Mouse (Mus musculus): Measurements from ENCODE around the gene Zbtb20. TPM values are rescaled to one million over a fixed set of nuclear protein-coding genes. Genes with fewer than 3 reads are reported as not detected.

The Zbtb20 gene
- polyA plus RNA-seq, 1 experiment from 2014 or later: 20.2 TPM

DNA sequence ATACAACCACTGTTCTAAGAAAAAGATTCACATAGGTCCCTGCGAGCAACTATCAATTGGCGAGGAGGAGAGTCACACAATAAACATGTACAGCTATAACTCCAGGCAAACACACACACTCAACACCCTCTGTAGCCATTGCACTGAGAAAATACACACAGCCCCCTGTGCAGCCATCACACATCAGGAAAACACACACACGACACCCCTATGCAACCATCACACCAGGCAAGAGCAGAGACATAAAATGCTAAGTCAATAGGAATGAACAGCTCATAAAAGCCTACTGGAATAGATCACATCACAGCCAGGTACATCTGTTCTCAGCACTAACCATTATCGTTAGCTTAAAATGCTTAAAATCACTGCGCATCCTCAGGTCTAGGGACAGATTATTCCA, 532.9 kb downstream of the Zbtb20 start:
- Histone ChIP-seq H3K4me3 (no peak overlapping the region), H3K36me3 (no peaks in the 10 kb centered on the region), H3K4me2 (no peak overlapping the region), H3K27me3 (no peaks in the 10 kb centered on the region), H3K9ac (no peak overlapping the region), H3K9me3 (no peaks in the 10 kb centered on the region), H3K27ac (no peak overlapping the region), H3K4me1 (peaks cover 15% of the 10 kb centered on the region)
- 91% methylated on average over 5 of the region's 5 CpGs for WGBS
- no peak for ATAC-seq (ENCODE audit: insufficient number of reproducible peaks, insufficient read depth, low FRiP score, low TSS enrichment, low read depth)

DNA sequence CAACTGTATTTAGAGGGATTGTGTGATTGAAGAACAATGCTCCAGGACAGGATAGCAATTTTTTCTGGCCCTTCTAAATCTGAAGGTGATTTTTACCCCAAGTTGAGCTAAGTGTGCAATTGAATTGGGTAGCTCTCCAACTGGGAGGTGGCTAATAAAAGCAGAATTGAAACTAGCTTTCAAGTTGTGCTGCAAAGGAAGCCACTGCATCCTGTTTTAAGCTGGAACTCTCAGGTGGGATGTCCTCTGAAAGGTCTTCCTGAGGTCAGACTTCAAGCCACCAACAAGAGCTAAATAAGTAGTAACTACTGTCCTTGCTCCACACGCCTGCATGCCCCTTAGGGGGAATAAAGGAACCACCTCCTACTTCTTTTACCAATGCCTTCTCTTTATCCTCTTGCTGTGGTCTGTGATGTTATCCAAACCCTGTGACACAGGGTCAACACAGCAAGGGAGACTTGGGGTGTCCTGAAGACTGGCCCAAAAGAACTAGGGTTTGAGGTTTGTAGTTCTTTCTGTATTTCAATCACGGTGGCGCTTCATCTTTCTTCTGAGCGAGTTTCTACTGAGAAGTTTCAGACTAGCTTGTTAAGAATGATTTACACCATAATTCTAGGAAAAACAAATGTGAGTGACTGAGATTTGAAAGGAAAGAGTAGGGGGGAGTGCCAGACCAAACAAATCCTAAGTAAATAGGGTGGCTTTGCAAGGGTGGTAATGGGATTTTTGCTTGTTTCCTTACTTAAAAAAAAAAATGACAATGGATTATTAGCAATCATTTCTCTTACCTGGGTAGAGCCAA, 533.6 kb downstream of the Zbtb20 start:
- Histone ChIP-seq H3K4me3 (no peak overlapping the region), H3K4me1 (peaks cover 15% of the 10 kb centered on the region), H3K4me2 (no peak overlapping the region), H3K9ac (no peak overlapping the region), H3K36me3 (no peaks in the 10 kb centered on the region), H3K27me3 (no peaks in the 10 kb centered on the region), H3K9me3 (no peaks in the 10 kb centered on the region), H3K27ac (no peak overlapping the region)
- ATAC-seq (ENCODE audit: insufficient number of reproducible peaks, insufficient read depth, low FRiP score, low TSS enrichment, low read depth): no peak
- WGBS: 73% methylated on average over 4 of the region's 4 CpGs

DNA sequence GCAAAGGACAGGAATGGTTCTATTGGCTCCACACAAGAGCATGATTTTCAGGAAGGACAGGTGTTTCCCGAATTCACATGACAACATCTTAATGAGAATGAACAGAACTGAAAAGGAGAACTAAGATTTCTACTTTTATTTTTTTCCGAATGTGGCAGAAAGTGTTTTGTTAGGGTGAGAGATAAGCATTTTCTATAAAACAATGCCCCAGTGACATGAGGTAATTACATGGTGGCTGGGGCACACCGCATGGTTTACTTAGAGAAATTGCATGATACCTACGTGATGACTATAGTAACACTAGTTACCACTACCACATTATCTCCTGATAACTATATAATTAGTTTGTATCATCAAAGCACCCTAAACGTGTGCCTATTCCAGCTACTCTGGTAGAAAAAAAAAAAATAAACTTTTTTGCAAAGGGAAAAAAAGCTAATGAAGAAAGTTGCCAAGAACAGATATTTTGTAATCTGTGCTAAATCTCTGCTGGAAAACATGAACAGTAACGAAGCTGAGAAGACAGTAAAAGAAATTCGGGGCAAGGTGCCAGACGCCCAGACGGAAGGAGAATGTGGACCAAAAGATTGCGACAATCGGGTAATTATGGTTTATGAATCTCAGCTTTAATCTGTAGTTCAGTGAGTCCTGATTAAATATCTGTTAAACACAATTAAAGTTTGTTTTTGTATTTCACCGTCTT, 534.4 kb downstream of the Zbtb20 start:
- WGBS: 76% methylated on average over 12 of the region's 12 CpGs
- no peak for ATAC-seq (ENCODE audit: insufficient number of reproducible peaks, insufficient read depth, low FRiP score, low TSS enrichment, low read depth)
- Histone ChIP-seq H3K27ac (no peak overlapping the region), H3K9me3 (no peaks in the 10 kb centered on the region), H3K9ac (no peak overlapping the region), H3K4me2 (no peak overlapping the region), H3K27me3 (no peaks in the 10 kb centered on the region), H3K4me1 (peaks cover 15% of the 10 kb centered on the region), H3K4me3 (no peak overlapping the region), H3K36me3 (no peaks in the 10 kb centered on the region)

DNA sequence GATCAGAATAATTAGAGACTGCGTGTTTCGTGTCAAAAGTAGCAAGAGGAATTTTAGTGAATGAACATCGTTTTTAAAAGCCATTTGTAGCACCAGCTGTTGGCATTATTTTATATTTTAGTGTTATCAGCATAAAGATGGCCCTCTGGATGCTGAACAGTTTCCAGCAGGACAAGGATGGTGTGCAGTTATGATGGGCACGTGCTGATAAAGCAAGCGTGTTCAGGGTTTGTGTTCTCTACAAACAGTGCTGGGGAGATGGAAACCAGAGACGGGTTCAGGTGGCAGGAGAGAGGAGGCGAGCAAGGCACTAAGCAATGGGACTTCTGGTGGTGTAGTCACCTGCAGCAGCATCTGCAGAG, 534.9 kb downstream of the Zbtb20 start:
- peaks cover 15% of the 10 kb centered on the region for H3K4me1 ChIP-seq
- H3K27me3 ChIP-seq: no peaks in the 10 kb centered on the region
- no peak overlapping the region for H3K4me2 ChIP-seq
- no peaks in the 10 kb centered on the region for H3K9me3 ChIP-seq
- no peak overlapping the region for H3K9ac ChIP-seq
- 85% methylated on average over 7 of the region's 7 CpGs for WGBS
- H3K36me3 ChIP-seq: no peaks in the 10 kb centered on the region
- no peak overlapping the region for H3K27ac ChIP-seq
- no peak overlapping the region for H3K4me3 ChIP-seq
- no peak for ATAC-seq (ENCODE audit: insufficient number of reproducible peaks, insufficient read depth, low FRiP score, low TSS enrichment, low read depth)

GRCm38 (mm10) chr16:43415864-43416263, 540.2 kb downstream of the Zbtb20 start:
- H3K4me2 ChIP-seq: no peak overlapping the region
- no peak for ATAC-seq (ENCODE audit: insufficient number of reproducible peaks, insufficient read depth, low FRiP score, low TSS enrichment, low read depth)
- no peaks in the 10 kb centered on the region for H3K4me1 ChIP-seq
- no peak overlapping the region for H3K9ac ChIP-seq
- no peaks in the 10 kb centered on the region for H3K36me3 ChIP-seq
- no peaks in the 10 kb centered on the region for H3K9me3 ChIP-seq
- no peaks in the 10 kb centered on the region for H3K27me3 ChIP-seq
- no peak overlapping the region for H3K27ac ChIP-seq
- 67% methylated on average over 4 of the region's 4 CpGs for WGBS
- no peak overlapping the region for H3K4me3 ChIP-seq

- Histone ChIP-seq H3K27ac (no peak overlapping the region), H3K9ac (no peak overlapping the region), H3K4me2 (no peak overlapping the region), H3K4me1 (no peaks in the 10 kb centered on the region), H3K27me3 (no peaks in the 10 kb centered on the region), H3K36me3 (no peaks in the 10 kb centered on the region), H3K9me3 (no peaks in the 10 kb centered on the region), H3K4me3 (no peak overlapping the region)
- WGBS: 32% methylated on average over 2 of the region's 2 CpGs
- ATAC-seq (ENCODE audit: insufficient number of reproducible peaks, insufficient read depth, low FRiP score, low TSS enrichment, low read depth): no peak
Measured at GRCm38 (mm10) chr16:43419923-43420322, 544.2 kb downstream of the Zbtb20 start.

DNA sequence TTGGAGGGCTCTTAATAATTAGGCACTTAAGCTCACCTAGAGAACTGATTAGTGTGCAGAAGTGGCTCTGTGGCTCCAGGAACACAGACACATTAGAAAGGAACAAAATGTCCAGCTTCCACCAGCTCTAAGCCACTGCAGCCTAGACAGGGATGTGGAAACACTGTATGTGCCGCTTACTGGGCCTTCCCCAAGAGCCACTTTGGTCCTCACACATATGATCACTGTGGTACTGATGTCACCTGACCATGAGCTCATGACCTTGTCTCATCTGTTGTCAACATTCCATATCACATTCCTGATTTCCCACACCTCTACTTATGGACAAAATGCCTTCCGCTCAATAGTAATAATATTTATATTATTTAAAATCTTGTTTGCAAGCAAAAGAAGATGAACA, 553.3 kb downstream of the Zbtb20 start:
- no peak for ATAC-seq (ENCODE audit: insufficient number of reproducible peaks, insufficient read depth, low FRiP score, low TSS enrichment, low read depth)
- WGBS: 89% methylated on average over 2 of the region's 2 CpGs

GRCm38 (mm10) chr16:43430030-43430429, 554.3 kb downstream of the Zbtb20 start:
- Histone ChIP-seq H3K27ac (no peak overlapping the region), H3K9me3 (no peaks in the 10 kb centered on the region), H3K4me2 (no peak overlapping the region), H3K27me3 (no peaks in the 10 kb centered on the region), H3K9ac (no peak overlapping the region), H3K4me1 (no peaks in the 10 kb centered on the region), H3K36me3 (no peaks in the 10 kb centered on the region), H3K4me3 (no peak overlapping the region)
- 69% methylated on average over 4 of the region's 4 CpGs for WGBS
- no peak for ATAC-seq (ENCODE audit: insufficient number of reproducible peaks, insufficient read depth, low FRiP score, low TSS enrichment, low read depth)

More for the DNA sequence above, 553.3 kb downstream of the Zbtb20 start:
- no peak overlapping the region for H3K4me2 ChIP-seq
- H3K9ac ChIP-seq: no peak overlapping the region
- no peaks in the 10 kb centered on the region for H3K36me3 ChIP-seq
- no peaks in the 10 kb centered on the region for H3K9me3 ChIP-seq
- H3K4me3 ChIP-seq: no peak overlapping the region
- no peak overlapping the region for H3K27ac ChIP-seq
- no peaks in the 10 kb centered on the region for H3K4me1 ChIP-seq
- no peaks in the 10 kb centered on the region for H3K27me3 ChIP-seq

DNA sequence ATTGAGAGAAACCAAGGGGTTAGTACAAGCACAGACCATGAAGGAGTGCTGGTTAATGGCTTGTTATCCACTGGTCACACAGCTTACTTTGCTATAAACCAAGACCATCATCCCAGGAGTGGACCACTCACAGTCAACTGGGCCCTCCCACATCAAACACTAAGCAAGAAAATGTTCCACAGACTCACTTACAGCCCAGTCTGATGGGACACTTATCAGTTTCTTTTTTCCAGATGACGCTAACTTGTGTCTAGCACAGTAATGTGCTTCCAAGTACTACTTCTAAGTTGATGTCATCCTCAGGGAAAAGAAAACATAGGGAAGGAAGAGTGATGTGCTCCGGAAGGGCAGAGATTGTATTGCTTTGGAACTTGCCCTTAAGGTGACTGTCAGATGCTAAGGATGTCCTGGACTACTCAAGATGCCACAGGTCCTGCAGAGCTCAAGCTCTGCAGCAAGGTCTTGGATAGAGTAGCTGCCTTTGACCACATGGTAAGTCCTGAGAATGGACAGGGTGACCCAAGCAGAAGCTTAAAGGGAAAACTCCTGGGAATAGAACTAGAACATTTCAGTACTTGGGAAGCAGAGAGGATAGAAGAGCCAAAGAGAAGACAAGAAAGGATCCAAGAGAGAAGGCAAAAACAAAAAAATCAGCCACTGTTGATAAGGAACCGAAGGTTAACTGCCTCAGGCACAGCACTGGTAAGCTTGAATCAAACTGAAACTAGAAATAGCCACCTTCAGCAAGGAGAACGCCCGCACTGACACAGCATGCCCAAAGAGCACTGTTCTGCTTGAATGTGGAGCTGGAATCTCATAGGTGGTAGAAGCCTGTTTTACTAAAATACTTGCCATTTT, 556.1 kb downstream of the Zbtb20 start:
- no peak for ATAC-seq (ENCODE audit: insufficient number of reproducible peaks, insufficient read depth, low FRiP score, low TSS enrichment, low read depth)
- WGBS: 71% methylated on average over 5 of the region's 5 CpGs
- Histone ChIP-seq H3K36me3 (no peaks in the 10 kb centered on the region), H3K9ac (no peak overlapping the region), H3K4me1 (no peaks in the 10 kb centered on the region), H3K4me2 (no peak overlapping the region), H3K27ac (no peak overlapping the region), H3K4me3 (no peak overlapping the region), H3K9me3 (no peaks in the 10 kb centered on the region), H3K27me3 (no peaks in the 10 kb centered on the region)

- WGBS: 55% methylated on average over 3 of the region's 3 CpGs
- Histone ChIP-seq H3K27ac (no peak overlapping the region), H3K9ac (no peak overlapping the region), H3K27me3 (no peaks in the 10 kb centered on the region), H3K4me2 (no peak overlapping the region), H3K4me3 (no peak overlapping the region), H3K9me3 (no peaks in the 10 kb centered on the region), H3K36me3 (no peaks in the 10 kb centered on the region), H3K4me1 (no peaks in the 10 kb centered on the region)
- no peak for ATAC-seq (ENCODE audit: insufficient number of reproducible peaks, insufficient read depth, low FRiP score, low TSS enrichment, low read depth)
Measured at GRCm38 (mm10) chr16:43434941-43435340, 559.3 kb downstream of the Zbtb20 start.

GRCm38 (mm10) chr16:43438878-43439371, 563.2 kb downstream of the Zbtb20 start:
- 71% methylated on average over 8 of the region's 8 CpGs for WGBS
- no peaks in the 10 kb centered on the region for H3K27me3 ChIP-seq

More at GRCm38 (mm10) chr16:43438878-43439371, 563.2 kb downstream of the Zbtb20 start:
- no peak overlapping the region for H3K9ac ChIP-seq
- H3K27ac ChIP-seq: no peak overlapping the region
- H3K4me1 ChIP-seq: no peaks in the 10 kb centered on the region
- H3K4me3 ChIP-seq: no peak overlapping the region
- no peak overlapping the region for H3K4me2 ChIP-seq
- H3K36me3 ChIP-seq: no peaks in the 10 kb centered on the region
- no peaks in the 10 kb centered on the region for H3K9me3 ChIP-seq
- ATAC-seq (ENCODE audit: insufficient number of reproducible peaks, insufficient read depth, low FRiP score, low TSS enrichment, low read depth): no peak

Data from embryonic facial prominence, embryonic 13.5 days (tissue).